Mouse (Mus musculus) small intestine, adult 2 months (tissue): ENCODE measurements at regions not wholly inside any gene's neighbourhood (a gene's known extent, or its start where the extent isn't known, plus 50 kb on each side); places are given as distances from the start of the nearest gene placed in this dataset.
"Not testable (repeated sequence)": the region's sequence is repeated elsewhere in the genome, so short reads cannot be mapped to it uniquely, and the experiment has no call there.

Experiments used
- CTCF ChIP-seq: fragments of 200-500 bp; IDR thresholded peaks from 2 replicates; pipeline ENCODE4 v1.5.1; 2012; ENCODE audit warnings: low read depth, mild to moderate bottlenecking, control low read depth, inconsistent platforms, low read length, moderate library complexity, mixed read lengths; ENCODE audit not compliant: insufficient replicate concordance, insufficient read length; ENCODE audit errors: extremely low read depth
- POLR2A ChIP-seq: fragments of 200-500 bp; IDR thresholded peaks from 2 replicates; pipeline ENCODE4 v1.6.1; 2012; ENCODE audit warnings: low read depth, mild to moderate bottlenecking, control low read depth, inconsistent platforms, low read length, moderate library complexity

DNA sequence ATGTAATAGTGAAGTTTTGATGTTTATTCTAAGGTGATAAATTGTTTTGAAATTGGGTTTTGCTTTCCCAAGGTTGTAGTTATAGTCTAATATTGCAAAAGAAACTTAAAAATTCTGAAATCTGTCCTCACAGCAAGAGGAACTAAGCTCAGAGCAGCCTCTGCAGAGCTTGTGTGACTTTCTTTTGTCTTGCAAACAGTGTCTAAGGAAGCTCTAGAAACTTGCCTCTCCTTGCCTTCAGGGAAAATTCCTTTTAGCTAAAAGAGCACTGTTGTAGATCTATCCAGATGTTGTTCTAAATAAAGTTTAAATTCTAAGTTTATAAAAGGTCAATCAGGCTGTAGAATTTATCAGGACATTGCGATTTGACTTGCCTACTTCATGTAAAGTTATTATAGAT lies 681.2 kb downstream of the Dad1 start:
- TF ChIP-seq POLR2A, CTCF: not testable (repeated sequence)
